Mouse (Mus musculus): Measurements from ENCODE around the gene Fancl. TPM values are rescaled to one million over a fixed set of nuclear protein-coding genes. Genes with fewer than 3 reads are reported as not detected.
A peak's percentile ranks its signal among the peaks of the same experiment; 100 is the strongest.

Fancl gene
- total and polyA plus RNA-seq, 3 experiments = 0.38 to 13.6 (median 8.7) TPM

DNA sequence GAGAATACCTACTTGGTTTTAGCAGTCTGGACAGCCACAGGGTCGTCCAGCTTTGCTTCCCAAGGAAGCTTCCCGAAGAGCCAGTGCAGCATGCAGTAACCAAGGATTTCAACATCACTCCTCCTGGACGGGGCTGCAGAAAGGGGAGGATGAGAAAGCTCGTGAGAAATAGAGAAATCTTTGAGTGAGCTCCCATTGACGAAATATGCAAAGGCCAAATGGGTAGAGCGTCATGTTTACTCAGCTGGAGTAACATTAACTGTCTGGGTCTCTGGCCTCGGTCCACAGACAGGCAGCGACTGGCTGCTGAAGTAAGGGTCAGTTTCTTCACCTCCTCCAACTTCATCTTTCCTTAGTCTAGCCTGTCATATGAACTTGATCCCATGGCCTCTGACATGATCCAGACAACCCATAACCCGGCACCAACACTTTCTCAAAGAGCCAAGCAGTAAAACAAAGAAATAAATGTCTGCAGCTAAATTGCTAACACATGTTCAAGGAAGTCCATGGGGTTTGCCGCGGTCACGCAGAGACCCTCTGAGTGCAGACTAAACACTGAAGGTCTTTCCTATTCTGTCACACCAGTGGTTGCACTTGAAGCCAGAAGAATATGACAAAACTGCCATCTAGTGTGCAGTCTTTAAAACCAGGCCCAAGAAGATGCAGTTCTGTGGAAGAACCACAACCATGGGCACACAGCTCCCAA lies 104.0 kb downstream of the Fancl start:
- DNase-seq = peak; percentile 33

DNA sequence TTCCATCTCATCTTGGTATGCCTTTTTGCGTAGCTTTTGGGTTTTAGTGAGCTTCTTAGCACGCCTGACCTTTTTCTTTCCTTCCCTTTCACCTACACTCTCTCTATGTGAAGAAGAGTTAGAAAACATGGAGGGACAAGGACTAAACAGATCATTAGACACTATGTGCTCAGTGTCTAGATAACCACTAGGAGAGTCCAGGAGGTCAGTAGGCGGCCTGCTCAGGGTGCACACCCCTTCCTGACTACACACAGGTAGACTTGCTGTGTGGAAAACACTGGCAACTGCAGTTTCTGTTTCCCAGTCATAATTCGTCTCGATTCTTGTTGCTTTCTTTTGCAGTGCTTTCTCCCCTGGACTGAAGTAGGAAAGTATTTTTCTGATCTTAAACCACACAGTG lies 110.0 kb downstream of the Fancl start:
- no peak for DNase-seq

DNA sequence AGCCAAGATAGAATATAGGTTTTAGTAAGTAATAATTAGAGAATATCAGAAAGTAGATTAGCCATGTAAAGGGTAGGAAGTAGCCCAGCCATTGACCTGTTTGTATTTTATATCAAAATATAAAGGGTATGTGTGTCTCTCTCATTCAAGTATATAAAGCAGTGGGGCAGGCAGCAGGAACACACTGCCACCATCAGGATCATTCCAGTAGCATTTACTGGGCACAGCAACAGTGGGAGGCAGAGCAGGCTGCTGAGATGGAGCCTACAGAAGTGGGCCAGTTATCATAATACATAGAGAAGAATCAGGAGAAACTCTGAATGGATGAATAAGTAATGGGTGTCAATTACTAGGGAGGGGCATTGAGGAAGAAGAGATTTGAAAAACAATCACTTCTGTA lies 127.7 kb downstream of the Fancl start:
- DNase-seq = no peak

DNA sequence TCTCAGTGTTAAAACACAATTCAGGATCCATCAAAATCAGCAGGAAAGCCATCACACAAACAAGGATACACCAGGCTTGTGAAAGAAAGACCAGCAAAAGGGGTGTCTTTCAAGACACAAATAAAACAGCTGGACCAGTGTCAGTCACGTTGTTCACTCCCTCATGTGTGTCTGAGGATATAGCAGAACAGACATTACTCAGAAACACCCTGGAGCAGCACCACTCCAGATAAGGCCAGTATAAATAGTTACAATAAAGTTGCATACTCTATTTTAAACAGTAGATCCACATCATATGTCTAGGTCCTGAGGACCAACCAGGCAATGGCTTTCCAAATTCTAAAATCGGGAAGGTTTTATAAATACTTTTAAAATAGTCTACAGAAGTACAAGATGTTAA lies 130.2 kb downstream of the Fancl start:
- no peak for DNase-seq

DNA sequence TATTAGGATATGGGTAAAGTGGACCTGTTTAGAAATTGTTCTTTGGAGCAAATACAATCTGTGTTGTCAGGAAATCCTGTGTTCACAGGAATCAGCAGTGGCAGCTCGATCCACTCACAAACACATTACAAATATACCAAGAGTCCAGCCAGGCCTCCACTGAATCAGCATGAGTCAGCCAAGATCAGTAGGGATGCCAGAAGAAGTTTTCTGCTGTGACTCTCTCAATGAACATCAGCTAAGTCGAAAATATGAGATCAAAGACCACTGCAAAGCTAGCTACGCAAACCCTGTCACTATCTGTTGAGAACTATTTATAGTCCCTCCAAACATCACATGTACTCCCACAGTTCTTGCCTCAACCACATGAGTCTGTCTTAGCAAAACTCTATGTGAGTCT lies 133.1 kb downstream of the Fancl start:
- peak; percentile 38 for DNase-seq

Other genes with a start within 250 kb of the Fancl start
- under 1 TPM; 0.52 to 0.95 TPM for gene 5730522E02Rik, start 175.4 kb upstream of the Fancl start, total RNA-seq (2021)
- gene 5730522E02Rik, start 175.4 kb upstream of the Fancl start, polyA plus RNA-seq (2012; rRNA removed) = 0.30 TPM in 1 of 2 replicates, not detected in the other
- gene Gm6899, start 207.1 kb downstream of the Fancl start, total RNA-seq (2021) = not detected
- 0.20 TPM in 1 of 2 replicates, not detected in the other for gene Gm6899, start 207.1 kb downstream of the Fancl start, polyA plus RNA-seq (2012; rRNA removed)
- 10 to 100 TPM; 10.5 to 10.9 TPM for gene Vrk2, start 207.9 kb downstream of the Fancl start, total RNA-seq (2021)
- gene Vrk2, start 207.9 kb downstream of the Fancl start, polyA plus RNA-seq (2012; rRNA removed) = 2.7 and 3.1 TPM in 2 replicates

Data from adrenal gland, adult 2 months (tissue).